Mouse (Mus musculus) E14TG2a.4 (cell line): Measurements from ENCODE around the gene Tmprss13.

Experiments
- CTCF ChIP-seq: conservative IDR thresholded peaks from 2 replicates; pipeline ENCODE4 v1.5.1; 2014; ENCODE audit warnings: low read length
- POU5F1 ChIP-seq: IDR thresholded peaks from 2 replicates; pipeline ENCODE4 v1.6.1; 2014; ENCODE audit warnings: low read length, borderline replicate concordance

- no peak for TF ChIP-seq CTCF
- TF ChIP-seq POU5F1: no peak
Observed at GRCm38 (mm10) chr9:45368341-45368901, 49.5 kb downstream of the Tmprss13 start.
